Mouse (Mus musculus) E14TG2a.4 (cell line): ENCODE data around the gene Ndufaf3.

Experiments
- H3K27me3 ChIP-seq: 2 replicates; pipeline ENCODE4 v1.6.1; 2014; ENCODE audit warnings: low read length, control low read depth; ENCODE audit not compliant: insufficient read depth
- H3K36me3 ChIP-seq: 2 replicates; pipeline ENCODE4 v1.6.1; 2014; ENCODE audit warnings: low read length, control low read depth; ENCODE audit not compliant: insufficient read depth
- H3K4me1 ChIP-seq: replicated peaks from 2 replicates; pipeline ENCODE4 v1.6.1; 2014; ENCODE audit warnings: low read depth, low read length, control low read depth
- H3K4me3 ChIP-seq: replicated peaks from 2 replicates; pipeline ENCODE4 v1.5.1; 2014; ENCODE audit warnings: mild to moderate bottlenecking, low read length
- H3K9me3 ChIP-seq: 2 replicates; pipeline ENCODE4 v1.6.1; 2014; ENCODE audit warnings: low read length, control low read depth
- CTCF ChIP-seq: conservative IDR thresholded peaks from 2 replicates; pipeline ENCODE4 v1.5.1; 2014; ENCODE audit warnings: low read length
- NANOG ChIP-seq: IDR thresholded peaks from 2 replicates; pipeline ENCODE4 v1.6.1; 2014; ENCODE audit warnings: borderline replicate concordance, low read length, mixed read lengths
- POU5F1 ChIP-seq: IDR thresholded peaks from 2 replicates; pipeline ENCODE4 v1.6.1; 2014; ENCODE audit warnings: low read length, borderline replicate concordance

Ndufaf3 gene

DNA sequence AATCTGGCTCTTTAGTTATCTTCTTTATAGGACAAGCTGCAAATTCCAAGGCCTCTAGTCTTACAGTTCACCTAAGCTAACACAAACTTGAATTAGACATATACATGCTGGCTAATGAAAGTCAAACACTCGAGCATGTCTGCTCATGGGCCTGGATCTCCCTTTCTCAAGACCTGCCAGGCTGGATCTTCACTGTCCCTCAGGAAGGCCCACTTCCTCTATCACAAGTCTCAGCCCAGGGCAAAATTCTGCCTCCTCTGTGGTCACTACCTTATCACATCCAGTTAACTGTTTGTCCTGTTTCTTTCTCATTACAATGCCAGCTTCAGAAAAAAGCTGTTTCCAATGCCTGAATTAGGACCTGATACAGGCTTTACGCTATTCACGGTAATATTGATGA, 27.1 kb upstream of the Ndufaf3 start:
- TF ChIP-seq NANOG = no peak
- H3K36me3 ChIP-seq = peaks cover 18% of the 10 kb centered on the region
- no peaks in the 10 kb centered on the region for H3K9me3 ChIP-seq
- no peak overlapping the region for H3K4me3 ChIP-seq
- peaks cover 18% of the 10 kb centered on the region for H3K27me3 ChIP-seq
- peaks cover 57% of the 10 kb centered on the region for H3K4me1 ChIP-seq

GRCm38 (mm10) chr9:108591462-108591861, 24.2 kb upstream of the Ndufaf3 start:
- no peak overlapping the region for H3K4me3 ChIP-seq
- H3K36me3 ChIP-seq = peaks cover 21% of the 10 kb centered on the region
- TF ChIP-seq POU5F1 (no peak), CTCF (no peak), NANOG (no peak)
- H3K4me1 ChIP-seq = peaks cover 73% of the 10 kb centered on the region
- H3K27me3 ChIP-seq = peaks cover 6% of the 10 kb centered on the region
- no peaks in the 10 kb centered on the region for H3K9me3 ChIP-seq

DNA sequence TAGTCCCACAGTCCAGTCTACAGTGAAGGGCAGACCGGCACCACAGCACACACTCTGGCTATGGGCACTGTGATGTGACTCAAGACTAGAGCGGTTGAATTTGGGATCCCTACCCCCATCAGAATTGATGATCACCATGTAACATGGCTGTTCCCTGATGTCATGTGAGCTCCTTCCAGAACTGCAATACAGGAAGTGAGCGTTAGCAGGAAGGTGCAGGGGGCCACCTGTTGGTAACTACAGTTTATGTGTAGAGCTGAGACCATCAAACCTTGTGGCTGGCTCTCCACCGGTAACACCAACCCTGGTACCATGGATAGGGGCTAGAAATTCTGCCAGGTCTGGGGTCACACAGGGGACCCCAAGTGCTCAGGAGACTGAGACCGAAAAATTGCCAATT, 22.0 kb upstream of the Ndufaf3 start:
- H3K4me3 ChIP-seq = no peak overlapping the region
- H3K9me3 ChIP-seq = no peaks in the 10 kb centered on the region
- H3K4me1 ChIP-seq = peaks cover 85% of the 10 kb centered on the region
- no peaks in the 10 kb centered on the region for H3K27me3 ChIP-seq
- TF ChIP-seq CTCF = 0 out of 2 replicates have a peak, but pooled peaks have one; percentile 1
- TF ChIP-seq NANOG = no peak
- peaks cover 10% of the 10 kb centered on the region; the same call in 1 of the 2 replicates for H3K36me3 ChIP-seq

- Histone ChIP-seq H3K36me3 (peaks cover 8% of the 10 kb centered on the region), H3K4me1 (peaks cover 90% of the 10 kb centered on the region), H3K9me3 (no peaks in the 10 kb centered on the region), H3K27me3 (no peaks in the 10 kb centered on the region), H3K4me3 (peak overlapping the region; percentile 66)
- TF ChIP-seq CTCF = no peak
- no peak for TF ChIP-seq POU5F1
- TF ChIP-seq NANOG = no peak
These were observed 20.4 kb upstream of the Ndufaf3 start for GRCm38 (mm10) chr9:108587571-108588180.

DNA sequence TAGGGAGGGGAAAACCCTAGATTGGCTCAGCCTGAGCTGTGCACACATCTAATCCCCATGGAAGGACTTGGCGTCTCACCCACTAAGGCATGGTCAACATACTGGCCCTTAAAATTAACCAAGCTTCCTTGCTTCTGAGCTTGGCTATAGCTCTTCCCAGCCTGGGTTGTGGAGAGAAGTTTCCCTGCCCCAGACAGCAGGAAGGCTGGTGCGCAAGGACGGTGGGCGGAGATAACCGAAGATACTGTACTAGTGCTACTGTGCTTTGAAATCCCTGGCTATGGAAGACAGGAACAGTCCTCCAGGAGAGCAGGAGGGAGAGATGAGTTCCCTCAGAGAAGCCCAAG, 12.1 kb upstream of the Ndufaf3 start:
- Histone ChIP-seq H3K36me3 (peaks cover 50% of the 10 kb centered on the region), H3K4me1 (peaks cover 86% of the 10 kb centered on the region), H3K4me3 (peak overlapping the region; percentile 91), H3K27me3 (no peaks in the 10 kb centered on the region), H3K9me3 (no peaks in the 10 kb centered on the region)
- TF ChIP-seq POU5F1 (no peak), NANOG (no peak), CTCF (no peak)

GRCm38 (mm10) chr9:108578545-108579343, 11.5 kb upstream of the Ndufaf3 start, which contains the start of gene Wdr6:
Gene Wdr6, minus strand, starts transcription at chr9:108578739.
- peaks cover 53% of the 10 kb centered on the region for H3K36me3 ChIP-seq
- TF ChIP-seq CTCF = no peak
- no peak for TF ChIP-seq POU5F1
- TF ChIP-seq NANOG = no peak

DNA sequence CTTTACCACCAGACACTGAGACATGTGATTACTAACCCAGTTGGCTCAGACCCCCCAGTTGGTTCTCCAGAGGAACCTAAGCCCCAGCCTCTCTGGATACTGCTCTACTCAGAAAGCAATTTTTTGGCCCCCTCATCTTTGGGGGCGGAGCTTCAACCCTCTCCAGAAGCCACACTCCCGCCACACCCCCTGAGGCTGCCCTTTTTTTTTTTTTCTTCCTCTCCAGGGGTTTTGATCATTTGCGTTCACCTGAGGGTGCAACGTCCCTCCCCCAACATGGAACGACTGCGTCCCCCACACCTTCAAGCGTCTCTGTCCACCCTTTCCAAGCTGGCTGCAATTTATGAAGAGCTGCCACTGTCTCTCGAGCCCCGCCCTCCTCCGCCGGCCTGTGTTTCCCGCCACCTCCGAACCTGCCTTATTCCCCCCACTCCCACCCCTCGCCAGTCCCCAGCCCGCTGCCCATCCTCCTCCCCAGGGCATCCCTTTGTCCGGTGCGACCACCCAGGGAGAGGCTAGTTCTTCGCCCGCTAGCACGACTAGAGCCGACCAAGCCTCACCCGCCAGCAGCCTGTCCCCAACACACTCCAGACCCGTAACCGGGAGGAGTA, 10.8 kb upstream of the Ndufaf3 start:
- no peaks in the 10 kb centered on the region for H3K9me3 ChIP-seq
- H3K27me3 ChIP-seq = no peaks in the 10 kb centered on the region
- H3K4me1 ChIP-seq = peaks cover 87% of the 10 kb centered on the region
- H3K36me3 ChIP-seq = peaks cover 59% of the 10 kb centered on the region
- TF ChIP-seq CTCF (no peak), POU5F1 (no peak), NANOG (no peak)
- H3K4me3 ChIP-seq = peak overlapping the region; percentile 91

More at GRCm38 (mm10) chr9:108578545-108579343, 11.5 kb upstream of the Ndufaf3 start, which contains the start of gene Wdr6:
- H3K9me3 ChIP-seq = no peaks in the 10 kb centered on the region
- peak within 1 kb of the TSS; percentile 91 for H3K4me3 ChIP-seq
- H3K4me1 ChIP-seq = peaks cover 87% of the 10 kb centered on the region
- no peaks in the 10 kb centered on the region for H3K27me3 ChIP-seq

DNA sequence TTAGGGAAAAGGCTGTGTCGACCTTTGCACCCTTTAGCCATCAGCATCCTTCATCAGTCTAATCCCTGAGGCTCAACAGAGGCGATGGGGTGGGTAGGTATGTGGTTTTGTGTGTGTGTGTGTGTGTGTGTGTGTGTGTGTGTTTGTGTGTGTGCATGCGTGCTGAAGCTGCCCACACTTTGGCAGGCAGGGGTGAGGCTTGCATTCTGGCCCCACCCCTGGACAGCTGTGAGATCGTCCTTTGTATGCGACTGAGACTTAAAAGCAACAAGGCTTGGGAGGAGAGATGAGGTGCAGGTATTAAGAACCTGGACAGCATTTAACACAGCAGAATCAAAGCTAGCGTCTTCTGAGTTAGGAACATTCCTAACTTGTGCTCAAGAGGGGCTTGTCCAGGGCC, 9.8 kb upstream of the Ndufaf3 start:
- no peaks in the 10 kb centered on the region for H3K27me3 ChIP-seq
- H3K9me3 ChIP-seq = no peaks in the 10 kb centered on the region
- H3K4me1 ChIP-seq = peaks cover 87% of the 10 kb centered on the region
- peaks cover 62% of the 10 kb centered on the region for H3K36me3 ChIP-seq
- H3K4me3 ChIP-seq = peak overlapping the region; percentile 91
- TF ChIP-seq CTCF (no peak), NANOG (no peak), POU5F1 (no peak)
